Mouse (Mus musculus) lung, postnatal 0 days (tissue): ENCODE data around the gene Stag1.

Source experiments
- CTCF ChIP-seq: IDR thresholded peaks from 2 replicates; pipeline ENCODE4 v1.5.1; 2016; ENCODE audit warnings: antibody characterized with exemption, mild to moderate bottlenecking
- EP300 ChIP-seq: IDR thresholded peaks from 2 replicates; pipeline ENCODE4 v1.6.1; 2016; ENCODE audit warnings: antibody characterized with exemption, mild to moderate bottlenecking, control low read depth

GRCm38 (mm10) chr9:100582883-100583575 lies 14.6 kb upstream of the Stag1 start:
- TF ChIP-seq EP300 = peak; percentile 26; the same call in 1 of the 2 replicates
- no peak for TF ChIP-seq CTCF
